Mouse (Mus musculus): ENCODE data around the gene Tekt3. TPM values are rescaled to one million over a fixed set of nuclear protein-coding genes. Genes with fewer than 3 reads are reported as not detected.

The Tekt3 gene
- total RNA-seq, 2 experiments from 2014 or later = not detected

GRCm38 (mm10) chr11:63055596-63055995 lies 5.9 kb upstream of the Tekt3 start:
- DNase-seq = no peak
- intact Hi-C loops (cut with DNase I) = no loop called here

DNA sequence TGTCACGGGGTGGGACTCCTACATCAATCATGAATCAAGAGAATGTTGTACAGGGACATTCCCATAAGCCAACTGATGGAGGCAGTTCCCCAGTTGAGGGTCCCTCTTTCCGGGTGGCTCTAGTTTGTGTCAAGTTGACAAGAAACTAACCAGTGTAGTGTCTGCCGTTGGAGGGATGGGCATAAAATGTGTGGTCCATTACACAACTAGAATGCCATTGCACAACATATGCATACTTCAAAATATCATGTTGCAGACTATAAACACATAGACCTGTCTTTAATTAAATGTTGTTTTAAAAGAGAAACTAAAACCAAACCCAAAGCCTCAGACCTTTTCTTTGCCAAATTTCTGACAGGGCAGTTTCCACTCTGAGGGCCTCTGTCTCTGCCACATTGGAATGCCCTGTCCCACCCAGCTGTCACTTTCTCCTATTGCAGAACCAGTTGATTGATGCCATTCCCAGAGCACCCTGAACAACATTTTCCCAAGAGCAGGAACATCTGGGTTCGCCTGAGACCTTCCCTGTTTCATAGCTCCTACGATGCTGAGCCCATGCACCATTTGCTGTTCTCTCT lies 3.0 kb upstream of the Tekt3 start:
- intact Hi-C loops (cut with DNase I) = no loop called here
- no peak for DNase-seq

DNA sequence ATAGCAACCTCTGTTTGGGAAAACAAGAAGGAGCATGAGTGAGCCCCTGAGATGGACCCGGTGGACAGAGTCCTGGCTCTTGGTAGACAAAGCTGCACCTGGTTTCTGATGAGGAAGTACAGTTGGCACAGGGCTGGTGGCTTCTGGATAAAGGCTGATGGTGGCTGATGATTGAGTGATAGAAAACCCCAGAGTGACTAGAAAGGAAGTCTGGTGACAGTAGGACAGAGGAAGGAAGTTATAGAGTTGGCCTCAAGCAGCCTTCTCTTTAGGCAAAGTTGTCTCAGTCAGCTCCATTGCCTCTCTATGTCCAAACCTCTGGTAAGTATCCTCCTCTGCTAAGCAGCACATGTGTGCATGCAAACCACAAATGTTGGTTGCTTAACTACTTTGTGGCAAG lies 1.5 kb upstream of the Tekt3 start:
- no peak for DNase-seq
- intact Hi-C loops (cut with DNase I) = no loop called here

- intact Hi-C loops (cut with DNase I) = no loop called here
- no peak for DNase-seq
Observed at GRCm38 (mm10) chr11:63066526-63066925, 5.1 kb downstream of the Tekt3 start.

DNA sequence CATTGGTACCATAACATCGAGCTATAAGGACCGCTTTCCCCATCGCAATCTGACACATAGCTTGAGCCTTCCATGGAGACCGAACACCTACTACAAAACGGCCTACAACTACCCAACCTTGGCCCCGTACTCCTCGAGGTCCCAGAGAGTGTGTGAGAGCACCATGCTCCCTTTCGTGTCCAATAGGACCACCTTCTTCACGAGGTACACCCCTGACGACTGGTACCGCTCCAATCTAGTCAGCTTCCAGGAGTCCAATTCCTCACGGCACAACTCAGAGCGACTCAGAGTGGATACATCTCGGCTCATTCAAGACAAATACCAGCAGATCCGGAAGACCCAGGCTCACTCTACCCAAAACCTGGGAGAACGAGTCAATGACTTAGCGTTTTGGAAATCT lies 8.6 kb downstream of the Tekt3 start:
- intact Hi-C loops (cut with DNase I) = loop anchor here (5.0 kb wide), 1 partner anchor 57 kb away; the partner anchor contains the start of gene Pmp22
- DNase-seq = no peak

DNA sequence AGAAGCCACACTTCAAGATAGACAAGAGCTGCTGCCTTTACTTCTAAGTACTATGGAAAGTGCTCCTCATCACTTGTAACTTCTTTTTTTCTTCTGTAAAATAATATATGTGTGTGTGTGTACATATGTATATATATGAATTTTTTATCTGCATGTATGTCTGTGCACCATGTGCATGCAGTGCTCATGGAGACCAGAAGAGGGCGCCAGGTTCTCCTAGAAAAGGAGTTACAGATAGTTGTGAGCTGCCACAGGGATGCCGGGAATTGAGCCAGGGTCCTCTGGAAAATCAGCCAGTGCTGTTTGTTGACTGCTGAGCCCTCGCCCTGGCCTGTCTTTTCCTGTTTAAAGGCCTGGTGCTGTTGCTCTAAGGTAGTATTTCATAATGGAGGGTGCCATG lies 23.1 kb downstream of the Tekt3 start:
- intact Hi-C loops (cut with DNase I) = no loop called here
- no peak for DNase-seq

GRCm38 (mm10) chr11:63088672-63089071 lies 27.2 kb downstream of the Tekt3 start:
- no peak for DNase-seq
- intact Hi-C loops (cut with DNase I) = no loop called here

- intact Hi-C loops (cut with DNase I) = no loop called here
Observed at GRCm38 (mm10) chr11:63090210-63090609, 28.8 kb downstream of the Tekt3 start.

DNA sequence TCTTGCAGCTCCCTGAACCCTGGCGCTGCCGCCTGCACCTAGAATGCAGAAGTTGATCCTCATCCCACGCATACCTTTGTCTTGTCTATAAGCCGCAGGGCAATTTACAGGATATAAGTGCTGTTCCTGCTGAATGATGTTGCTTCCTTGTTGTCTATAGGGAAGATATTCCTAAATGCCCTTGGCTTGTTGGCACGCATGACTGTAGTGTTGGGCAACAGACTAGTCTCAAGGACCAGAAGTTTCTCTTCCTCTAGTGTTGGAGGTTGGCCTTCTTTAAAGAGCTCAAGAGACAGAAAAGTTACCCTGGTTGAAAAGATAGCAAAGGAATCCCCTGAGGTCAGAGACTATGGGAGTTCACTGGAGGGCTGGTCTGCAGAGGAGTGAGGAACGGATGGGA lies 29.5 kb downstream of the Tekt3 start:
- no peak for DNase-seq
- intact Hi-C loops (cut with DNase I) = no loop called here

More at GRCm38 (mm10) chr11:63090210-63090609, 28.8 kb downstream of the Tekt3 start:
- DNase-seq = peak in 1 of 2 experiments; percentile 9

GRCm38 (mm10) chr11:63092271-63092670 lies 30.8 kb downstream of the Tekt3 start:
- intact Hi-C loops (cut with DNase I) = no loop called here
- no peak for DNase-seq

GRCm38 (mm10) chr11:63093601-63094000 lies 32.1 kb downstream of the Tekt3 start:
- DNase-seq = no peak
- intact Hi-C loops (cut with DNase I) = no loop called here

- intact Hi-C loops (cut with DNase I) = no loop called here
- no peak for DNase-seq
Observed at GRCm38 (mm10) chr11:63094496-63094895, 33.0 kb downstream of the Tekt3 start.

DNA sequence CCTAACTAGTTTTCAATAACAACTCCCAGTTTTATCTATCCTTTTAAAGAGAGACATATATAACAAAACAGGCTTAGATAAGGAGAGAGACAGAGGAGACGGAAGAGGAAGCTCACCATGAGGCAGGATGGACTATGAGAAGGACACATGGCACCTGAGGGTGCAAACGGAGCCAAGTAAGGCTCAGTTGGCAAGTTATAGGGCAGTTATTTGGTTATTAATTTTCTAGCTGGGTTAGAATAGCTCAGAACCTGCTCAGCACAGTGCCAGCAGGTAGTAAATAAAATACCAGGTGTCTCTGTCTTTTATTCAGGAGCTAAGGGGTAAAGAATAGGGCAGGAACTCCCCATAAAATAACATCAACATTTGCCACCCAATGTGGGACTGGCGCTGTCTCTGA lies 36.6 kb downstream of the Tekt3 start:
- intact Hi-C loops (cut with DNase I) = no loop called here
- DNase-seq = no peak

- DNase-seq = no peak
- intact Hi-C loops (cut with DNase I) = no loop called here
Observed at GRCm38 (mm10) chr11:63099390-63099789, 37.9 kb downstream of the Tekt3 start.

DNA sequence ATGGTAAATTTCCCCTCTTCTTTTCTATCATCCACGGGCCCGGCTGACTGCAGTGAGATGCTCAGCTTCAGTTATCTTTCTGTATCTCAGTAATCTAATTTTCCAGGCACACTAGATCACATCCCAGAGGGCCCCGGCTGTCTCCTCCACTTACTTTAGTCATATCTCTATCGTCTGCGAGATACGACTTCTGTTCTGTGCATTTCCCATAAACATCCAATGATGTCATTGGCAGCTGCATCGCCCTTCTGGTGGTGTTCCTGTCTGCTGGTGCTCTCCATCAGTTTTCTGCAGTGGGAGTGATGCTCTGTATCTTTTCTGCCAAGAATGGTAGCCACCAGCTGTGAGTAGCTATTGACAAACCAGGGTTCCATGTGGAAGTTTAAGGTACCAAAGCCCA lies 41.8 kb downstream of the Tekt3 start:
- no peak for DNase-seq
- intact Hi-C loops (cut with DNase I) = no loop called here

GRCm38 (mm10) chr11:63104026-63104425 lies 42.6 kb downstream of the Tekt3 start:
- no peak for DNase-seq
- intact Hi-C loops (cut with DNase I) = no loop called here

DNA sequence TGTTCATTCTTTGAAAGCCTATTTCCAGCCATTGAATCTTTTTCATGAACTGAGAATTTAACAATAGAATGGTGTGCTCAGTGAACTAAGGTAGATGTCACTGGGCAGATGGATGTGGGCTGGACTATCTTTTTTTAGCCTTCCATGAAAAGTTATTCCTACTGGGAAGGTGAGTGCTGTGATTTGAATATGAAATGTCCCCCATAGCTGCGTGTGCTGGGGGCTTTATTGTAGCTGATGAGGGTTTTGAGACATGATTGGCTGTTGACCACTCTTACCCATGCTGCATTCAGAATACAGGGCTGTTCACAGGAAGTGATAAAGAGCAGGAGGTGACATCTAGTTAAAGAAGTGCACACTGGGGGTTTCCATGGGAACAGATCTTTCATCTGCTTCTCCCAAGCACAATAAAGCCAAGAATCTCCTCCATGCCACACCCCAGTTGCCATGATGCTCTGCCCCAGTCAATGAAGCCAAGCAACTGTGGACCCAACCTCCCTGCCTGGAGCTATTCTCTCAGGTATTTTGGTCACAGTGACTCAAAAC lies 47.8 kb downstream of the Tekt3 start:
- intact Hi-C loops (cut with DNase I) = no loop called here
- DNase-seq = no peak

DNA sequence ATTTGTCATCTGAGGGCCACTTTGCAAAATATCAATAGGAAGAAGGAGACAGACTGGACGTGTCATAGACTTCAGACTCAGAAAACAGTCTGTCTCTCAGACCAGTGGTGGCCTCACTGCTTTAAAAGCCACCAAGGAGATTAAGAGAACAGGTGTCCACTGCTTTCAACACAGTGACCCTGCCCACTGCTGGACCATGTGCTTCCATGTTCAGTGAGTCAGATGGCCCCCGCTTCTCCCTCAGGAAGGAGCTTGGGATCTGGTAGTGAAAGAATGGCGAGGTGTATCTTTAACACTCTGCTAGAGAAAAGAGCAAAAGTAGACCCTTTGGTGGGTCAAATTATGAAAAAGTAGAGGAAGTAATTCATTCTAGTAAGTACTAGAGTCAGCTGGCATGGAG lies 48.9 kb downstream of the Tekt3 start:
- intact Hi-C loops (cut with DNase I) = loop anchor here (5.0 kb wide), 1 partner anchor 83 kb away; no protein-coding TSS in a partner anchor
- no peak for DNase-seq

DNA sequence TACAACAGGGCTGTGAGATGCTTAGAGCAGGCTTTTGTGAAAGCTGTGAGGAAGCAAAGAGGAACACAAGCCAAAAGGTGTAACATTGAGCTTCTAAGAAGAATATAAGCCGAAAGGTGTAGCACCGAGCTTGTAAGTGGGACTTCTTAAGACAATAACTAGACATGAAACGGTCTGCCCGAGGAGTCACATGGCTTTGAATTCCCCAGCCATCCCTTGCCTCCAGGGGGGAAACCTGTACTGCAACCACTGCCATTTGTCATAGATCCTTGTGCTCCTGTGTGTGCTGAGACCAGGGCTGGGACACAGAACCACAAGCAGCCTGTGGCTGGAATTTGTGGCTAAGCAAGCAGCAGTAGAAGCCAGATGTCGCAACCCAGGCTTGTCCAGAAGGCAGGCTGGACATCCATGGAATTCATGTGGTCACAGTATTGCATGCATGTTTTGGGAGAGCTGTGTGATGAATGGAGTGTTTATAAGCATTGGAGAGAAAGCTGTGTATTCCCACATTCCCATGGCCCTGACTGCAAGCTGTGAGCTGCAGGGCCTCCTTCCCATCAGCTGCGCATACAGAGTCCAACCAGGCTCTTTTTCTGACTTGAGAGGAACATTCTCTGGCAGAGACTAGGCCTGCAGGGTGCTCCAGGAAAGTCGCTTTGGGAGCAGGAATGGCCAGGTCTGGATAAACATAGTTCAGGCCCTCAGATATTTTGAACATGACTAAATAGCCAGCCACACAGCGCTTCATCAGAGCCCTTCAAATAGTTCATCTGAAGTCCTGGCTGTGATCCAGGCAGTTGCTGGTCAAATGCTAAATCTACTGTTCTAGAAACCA lies 53.6 kb downstream of the Tekt3 start:
- DNase-seq = peak; percentile 57 to 67
- intact Hi-C loops (cut with DNase I) = loop anchor here (5.0 kb wide), 1 partner anchor 88 kb away; no protein-coding TSS in a partner anchor

GRCm38 (mm10) chr11:63116652-63117051 lies 55.2 kb downstream of the Tekt3 start:
- DNase-seq = no peak
- intact Hi-C loops (cut with DNase I) = no loop called here

DNA sequence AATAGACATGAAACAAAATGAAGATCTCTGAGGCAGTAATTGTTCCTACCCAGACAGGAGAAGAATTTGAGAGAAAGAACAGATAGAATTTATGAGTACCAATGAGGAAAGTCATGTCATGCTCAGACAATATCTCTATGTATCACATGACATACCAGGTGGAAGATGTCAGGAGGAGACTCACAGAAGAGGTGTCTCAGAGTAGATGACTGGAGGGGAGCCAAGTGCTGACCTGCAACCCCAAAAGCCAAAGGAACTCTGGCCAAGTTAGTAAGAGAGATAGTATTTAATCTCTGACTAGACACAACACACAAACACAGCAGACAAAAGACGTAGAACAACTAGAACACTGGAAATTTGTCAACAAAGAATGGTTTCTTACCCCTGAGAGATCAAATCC lies 55.8 kb downstream of the Tekt3 start:
- intact Hi-C loops (cut with DNase I) = no loop called here
- DNase-seq = no peak

GRCm38 (mm10) chr11:63119791-63120190 lies 58.3 kb downstream of the Tekt3 start:
- intact Hi-C loops (cut with DNase I) = no loop called here
- DNase-seq = no peak

Data from heart, postnatal 14 days (tissue).